Mouse (Mus musculus) B cell, adult 2 months (primary cell): ENCODE measurements at regions not wholly inside any gene's neighbourhood (a gene's known extent, or its start where the extent isn't known, plus 50 kb on each side); places are given as distances from the start of the nearest gene placed in this dataset.

ENCODE experiments used
- DNase-seq, 2 experiments: peaks; one replicate each; pipeline ENCODE4 v3.0.0; 2022

GRCm38 (mm10) chr4:62890588-62891580 lies 74.5 kb upstream of the Zfp618 start:
- no peak for DNase-seq

- no peak for DNase-seq
Measured at GRCm38 (mm10) chr4:62912891-62913290, 52.5 kb upstream of the Zfp618 start.
